Mouse (Mus musculus): ENCODE measurements around the gene Caml.
A peak's percentile ranks its signal among the peaks of the same experiment; 100 is the strongest.
"Not testable (repeated sequence)": the region's sequence is repeated elsewhere in the genome, so short reads cannot be mapped to it uniquely, and the experiment has no call there.

Caml gene

DNA sequence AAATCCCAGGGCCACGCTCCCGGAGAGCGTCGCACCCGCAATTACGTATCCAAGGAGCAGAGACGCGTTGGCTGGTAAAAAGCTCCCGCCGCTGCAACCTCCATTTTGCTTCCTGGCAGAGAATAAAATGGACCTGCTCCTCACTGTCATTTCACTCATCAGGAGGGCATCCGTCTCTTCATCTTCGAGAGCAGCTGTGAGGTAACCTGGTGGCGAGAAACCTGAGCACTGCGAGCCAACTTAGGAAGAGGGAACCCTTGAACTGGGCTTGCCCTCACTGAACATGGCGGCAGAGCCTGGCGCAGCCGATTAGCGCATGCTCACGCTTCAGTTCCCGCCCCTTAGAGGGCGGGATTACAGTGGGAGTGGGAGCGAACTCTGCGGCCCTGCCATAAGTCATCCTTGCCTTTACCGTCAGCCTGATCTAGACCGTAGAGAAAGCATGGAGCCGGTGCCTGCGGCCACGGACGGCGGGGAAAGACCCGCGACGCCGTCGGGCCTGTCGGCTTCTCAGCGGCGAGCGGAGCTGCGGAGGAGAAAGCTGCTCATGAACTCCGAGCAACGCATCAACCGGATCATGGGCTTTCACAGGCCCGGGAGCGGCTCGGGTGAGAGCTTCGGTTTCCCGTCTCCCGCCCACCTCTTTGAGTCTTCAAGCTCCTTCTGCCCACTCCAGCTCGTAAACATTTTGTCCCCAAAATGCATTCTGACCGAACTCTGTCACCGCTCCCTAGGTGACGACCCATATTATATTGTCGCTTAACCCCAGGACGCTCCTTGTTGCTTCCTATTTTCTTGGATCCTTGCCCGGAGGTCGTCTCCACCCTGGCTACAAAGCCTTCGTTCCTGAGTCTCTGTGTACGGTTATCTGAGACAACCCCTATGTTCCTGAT lies at the start of gene Caml:
TSS of gene Caml (plus strand) at position 357 of the 893 bp plus-strand sequence.
- peak; percentile 90 for DNase-seq (ENCODE audit: extremely low read depth, low read depth)

GRCm38 (mm10) chr13:55573432-55573831 lies 49.4 kb upstream of the Caml start, which contains the start of gene Tmed9:
Tmed9 (plus strand) TSS chr13:55573732.
- DNase-seq (ENCODE audit: extremely low read depth, low read depth) = no peak

DNA sequence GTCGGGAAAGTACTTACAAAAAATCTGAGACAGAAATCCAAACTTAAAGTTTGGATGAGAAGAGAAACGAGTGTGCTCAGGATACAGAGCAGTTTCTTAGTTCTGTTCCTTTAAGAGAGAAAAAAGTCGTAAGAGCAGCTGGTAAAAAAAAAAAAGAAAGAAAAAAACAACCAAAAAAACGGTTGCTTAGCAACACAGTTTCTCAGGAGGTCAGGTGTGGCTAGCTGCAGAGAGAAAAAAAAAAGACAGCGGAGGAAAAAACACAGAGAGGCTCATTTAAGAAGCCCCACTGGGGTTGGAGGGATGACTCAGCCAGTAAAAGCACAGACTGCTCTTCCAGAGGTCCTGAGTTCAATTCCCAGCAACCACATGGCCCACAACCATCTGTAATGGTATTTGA lies 48.5 kb upstream of the Caml start:
- no peak for DNase-seq (ENCODE audit: extremely low read depth, low read depth)

DNA sequence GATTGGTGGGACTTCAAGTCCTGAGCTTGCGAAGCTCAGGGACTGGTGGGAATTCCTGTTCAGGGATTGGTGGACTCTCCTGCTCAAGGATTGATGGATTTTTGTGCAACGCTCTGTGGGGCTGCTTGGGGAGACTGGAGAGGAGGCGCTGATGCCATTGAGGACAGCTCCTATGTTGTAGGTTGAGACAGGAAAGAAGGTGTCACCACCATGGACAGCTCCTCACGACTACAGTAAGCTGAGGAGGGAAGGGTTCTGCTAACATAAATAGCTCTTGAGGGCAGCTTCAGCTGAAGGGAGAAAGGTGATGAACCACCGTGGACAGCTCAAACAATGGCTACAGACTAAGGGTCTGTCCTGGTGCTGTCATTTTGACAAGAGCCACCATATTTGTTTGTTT lies 46.9 kb upstream of the Caml start:
- no peak for DNase-seq (ENCODE audit: extremely low read depth, low read depth)

GRCm38 (mm10) chr13:55576872-55577271 lies 45.9 kb upstream of the Caml start:
- DNase-seq (ENCODE audit: extremely low read depth, low read depth) = not testable (repeated sequence)

DNA sequence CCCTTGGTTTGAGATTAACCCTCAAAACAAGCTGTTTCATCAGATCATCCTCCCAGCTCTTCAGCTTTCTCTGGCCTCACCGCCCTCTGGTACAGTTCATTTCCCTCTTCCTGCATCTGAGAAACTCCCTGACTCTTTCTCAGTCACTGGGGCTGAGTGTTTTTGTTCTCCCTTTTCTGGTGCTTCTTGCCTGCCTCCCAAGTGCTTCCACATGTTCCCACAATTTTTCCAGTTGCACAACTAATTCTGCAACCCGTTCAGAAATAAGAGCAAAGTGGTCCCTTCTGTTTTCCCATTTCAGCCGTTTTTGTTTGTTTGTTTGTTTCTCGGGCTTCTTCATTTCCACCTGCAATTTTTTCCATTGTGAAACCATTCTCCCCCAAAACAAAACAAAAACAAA lies 44.7 kb upstream of the Caml start:
- no peak for DNase-seq (ENCODE audit: extremely low read depth, low read depth)

- no peak for DNase-seq (ENCODE audit: extremely low read depth, low read depth)
Measured at GRCm38 (mm10) chr13:55591961-55592490, 30.8 kb upstream of the Caml start.

DNA sequence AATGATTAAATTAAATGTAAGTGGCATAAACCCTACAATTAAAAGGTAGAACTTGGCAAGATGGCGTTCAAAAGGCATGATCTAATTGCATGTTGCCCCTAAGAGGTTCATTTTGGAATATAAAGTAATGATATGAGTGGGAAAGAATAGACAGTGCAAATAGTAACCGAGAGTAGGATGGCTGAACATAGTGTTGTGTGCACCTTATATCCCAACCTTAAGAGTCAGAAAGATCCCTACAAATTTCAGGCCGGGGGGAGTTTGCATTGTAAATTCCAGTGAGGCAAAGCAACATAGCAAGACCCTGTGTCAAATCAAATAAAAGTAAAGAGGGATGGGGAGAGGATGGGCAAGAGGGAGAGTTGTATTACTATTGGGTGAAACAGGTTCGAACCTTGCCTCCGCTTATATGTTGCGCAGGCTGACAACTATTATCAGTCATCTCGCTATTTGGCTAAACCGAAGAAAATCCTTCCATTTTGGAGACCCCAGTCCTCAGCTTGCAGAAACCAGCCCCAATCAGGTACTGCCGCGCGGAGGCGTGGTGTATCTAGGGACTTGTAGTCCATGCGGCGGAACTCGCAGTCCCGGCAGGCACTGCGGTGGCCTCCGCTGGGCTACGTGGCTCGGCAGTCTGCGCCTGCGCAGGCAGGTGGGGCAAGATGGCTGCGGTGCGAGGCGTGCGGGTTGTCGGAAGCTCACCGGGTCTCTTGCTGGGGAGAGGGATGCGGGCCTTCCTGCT lies 30.1 kb upstream of the Caml start:
- peak; percentile 94 for DNase-seq (ENCODE audit: extremely low read depth, low read depth)

GRCm38 (mm10) chr13:55593254-55593747 lies 29.5 kb upstream of the Caml start:
- DNase-seq (ENCODE audit: extremely low read depth, low read depth) = no peak

- no peak for DNase-seq (ENCODE audit: extremely low read depth, low read depth)
Measured at GRCm38 (mm10) chr13:55595375-55595774, 27.4 kb upstream of the Caml start.

DNA sequence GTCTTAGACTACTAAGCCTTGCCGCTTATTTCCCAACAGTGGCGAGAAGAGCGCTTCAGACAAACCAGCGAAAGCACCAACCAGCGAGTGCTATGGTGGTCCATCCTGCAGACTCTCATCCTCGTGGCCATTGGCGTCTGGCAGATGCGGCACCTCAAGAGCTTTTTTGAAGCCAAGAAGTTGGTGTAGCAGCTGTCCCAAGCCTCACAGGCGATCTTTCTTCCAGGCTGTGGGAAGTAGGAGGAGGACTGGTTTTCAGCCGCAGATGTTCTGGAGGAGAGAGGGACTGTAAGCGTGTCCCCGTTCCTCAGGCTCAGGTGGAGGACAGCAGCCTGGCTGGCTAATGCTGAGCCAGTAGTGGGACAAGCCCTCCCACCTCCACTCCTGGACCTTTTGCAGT lies 26.0 kb upstream of the Caml start:
- DNase-seq (ENCODE audit: extremely low read depth, low read depth) = no peak

DNA sequence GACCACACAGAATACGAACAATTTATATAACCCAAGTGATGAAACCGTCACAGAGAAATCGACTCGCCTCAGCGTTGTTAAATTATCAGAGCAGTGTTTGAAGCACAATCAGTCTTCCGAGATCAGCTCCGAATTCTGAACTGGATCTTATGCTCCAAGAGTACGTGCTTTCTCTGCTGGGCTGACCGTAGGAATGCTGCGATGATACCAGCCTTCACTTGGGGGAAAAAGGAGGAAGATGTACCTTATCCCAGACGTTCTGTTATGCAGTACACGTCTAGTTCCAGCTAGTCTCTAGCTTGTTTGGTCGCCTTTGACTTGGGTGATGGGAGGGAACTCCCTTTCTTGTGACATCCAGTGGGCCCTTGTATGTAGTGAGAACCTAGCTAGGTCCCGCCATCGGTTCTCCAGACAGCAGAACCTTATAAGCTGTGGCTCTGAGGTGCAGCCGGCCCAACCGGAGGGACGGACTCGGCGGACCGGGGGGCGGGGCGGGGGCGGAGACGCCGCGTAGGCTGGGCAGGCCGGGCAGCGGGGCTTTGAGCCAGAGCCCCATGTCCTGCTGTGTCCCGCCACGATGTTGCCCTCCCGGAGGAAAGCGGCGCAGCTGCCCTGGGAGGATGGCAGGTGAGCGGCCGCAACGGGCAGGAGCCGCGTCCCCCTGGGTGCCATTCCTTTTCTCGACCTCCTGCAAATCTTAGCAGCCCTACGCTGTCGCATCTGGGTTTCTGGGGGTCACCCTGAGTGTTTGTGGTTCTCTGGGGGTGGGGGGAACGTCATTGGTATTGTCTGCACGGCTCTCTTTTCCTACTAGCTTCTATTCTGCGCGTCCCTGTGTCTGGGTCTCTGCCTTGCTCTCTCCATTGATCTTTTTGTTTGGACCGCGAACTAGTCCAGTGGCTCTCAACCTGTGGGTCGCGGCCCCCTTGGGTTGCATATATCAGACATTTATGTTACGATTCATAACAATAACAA lies 23.0 kb upstream of the Caml start, which contains the start of gene B4galt7:
TSS of gene B4galt7 (plus strand) at position 331 of the 975 bp plus-strand sequence.
- peak; percentile 68 for DNase-seq (ENCODE audit: extremely low read depth, low read depth)

DNA sequence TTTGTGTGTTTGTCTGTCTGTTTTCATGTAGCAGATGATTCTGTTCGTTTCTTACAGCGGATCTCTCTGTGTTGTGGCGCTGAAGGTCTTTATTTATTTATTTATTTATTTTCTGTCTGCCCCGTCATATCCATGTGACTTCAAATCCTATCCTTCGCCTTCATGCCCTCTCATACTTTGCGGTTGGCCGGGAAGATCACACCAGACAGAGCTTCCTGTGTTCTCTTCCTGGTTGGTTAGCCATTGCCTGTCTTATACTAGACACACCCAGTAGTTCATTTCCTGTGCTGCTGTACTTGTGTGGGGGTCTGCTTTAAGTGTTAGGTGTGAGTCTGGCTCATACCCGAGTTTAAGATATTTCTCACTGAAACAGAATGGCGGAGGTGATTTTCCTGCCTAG lies 22.1 kb upstream of the Caml start:
- DNase-seq (ENCODE audit: extremely low read depth, low read depth) = peak; percentile 80

DNA sequence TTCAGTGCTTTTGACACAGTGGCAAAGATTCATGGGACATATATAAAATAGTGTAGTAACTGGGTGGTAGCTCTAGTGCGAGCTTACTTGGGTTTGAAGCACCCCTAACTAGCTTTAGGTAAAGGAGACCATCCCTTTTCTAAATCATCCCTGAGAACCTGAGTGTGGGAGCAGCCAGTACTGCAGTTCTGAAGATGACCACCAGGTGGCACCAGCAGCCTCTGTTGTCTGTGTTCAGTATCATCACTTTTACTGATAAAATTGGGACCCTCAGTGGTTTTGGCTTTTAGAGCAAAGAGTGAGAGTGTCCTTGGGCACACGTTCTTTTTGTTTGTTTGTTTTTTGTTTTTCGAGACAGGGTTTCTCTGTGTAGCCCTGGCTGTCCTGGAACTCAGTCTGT lies 21.2 kb upstream of the Caml start:
- DNase-seq (ENCODE audit: extremely low read depth, low read depth) = peak; percentile 67

- no peak for DNase-seq (ENCODE audit: extremely low read depth, low read depth)
Measured at GRCm38 (mm10) chr13:55604606-55605005, 18.2 kb upstream of the Caml start.

- no peak for DNase-seq (ENCODE audit: extremely low read depth, low read depth)
Measured at GRCm38 (mm10) chr13:55606899-55607623, 15.7 kb upstream of the Caml start.

GRCm38 (mm10) chr13:55607624-55608006 lies 15.2 kb upstream of the Caml start:
- DNase-seq (ENCODE audit: extremely low read depth, low read depth) = no peak

DNA sequence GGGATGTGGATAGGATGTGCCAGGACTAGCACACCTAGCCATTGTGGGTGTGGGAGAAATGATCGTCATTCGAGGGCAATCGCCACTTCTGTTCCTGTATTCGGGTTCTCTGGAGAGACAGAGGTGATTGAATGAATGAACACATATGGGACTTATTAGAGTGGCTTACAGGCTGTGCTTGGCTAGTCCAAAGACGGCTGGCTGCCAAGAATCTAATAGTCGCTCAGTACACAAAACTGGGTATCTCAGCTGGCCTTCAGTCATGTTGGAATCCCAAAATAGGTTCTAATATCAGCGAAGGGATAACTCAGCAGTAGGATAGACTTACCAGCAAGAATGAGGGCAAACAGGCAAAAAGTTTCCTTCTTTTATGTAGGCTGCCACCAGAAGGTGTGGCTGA lies 10.8 kb upstream of the Caml start:
- DNase-seq (ENCODE audit: extremely low read depth, low read depth) = no peak

- DNase-seq (ENCODE audit: extremely low read depth, low read depth) = no peak
Measured at GRCm38 (mm10) chr13:55613471-55613870, 9.3 kb upstream of the Caml start.

DNA sequence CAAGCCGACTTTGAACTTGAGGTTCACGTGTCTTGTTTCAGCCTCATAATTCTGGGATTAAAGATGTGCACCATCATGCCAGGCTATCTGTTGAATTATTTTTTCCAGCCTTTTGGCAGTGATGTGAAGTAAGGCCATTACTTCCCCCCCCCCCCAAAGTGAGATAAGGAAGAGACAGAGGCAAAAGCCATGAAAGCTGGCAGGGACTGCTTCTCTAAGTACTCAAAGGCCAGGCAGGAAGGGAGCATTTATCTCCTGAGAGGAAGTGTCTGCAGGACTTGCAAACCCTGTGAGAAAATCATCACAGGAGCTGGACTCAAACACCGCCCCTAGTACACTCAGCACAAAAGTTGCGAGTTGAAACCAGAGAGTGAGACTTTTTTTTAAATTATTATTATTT lies 3.5 kb upstream of the Caml start:
- peak; percentile 69 for DNase-seq (ENCODE audit: extremely low read depth, low read depth)
